Mouse (Mus musculus): Measurements from ENCODE around the gene Olfr11. TPM values are rescaled to one million over a fixed set of nuclear protein-coding genes. Genes with fewer than 3 reads are reported as not detected.

Gene Olfr11
- polyA plus RNA-seq (2015; fragmentation: Nextera tagmentation; extraction: Ambion mirVana) = not detected in 2 replicates

DNA sequence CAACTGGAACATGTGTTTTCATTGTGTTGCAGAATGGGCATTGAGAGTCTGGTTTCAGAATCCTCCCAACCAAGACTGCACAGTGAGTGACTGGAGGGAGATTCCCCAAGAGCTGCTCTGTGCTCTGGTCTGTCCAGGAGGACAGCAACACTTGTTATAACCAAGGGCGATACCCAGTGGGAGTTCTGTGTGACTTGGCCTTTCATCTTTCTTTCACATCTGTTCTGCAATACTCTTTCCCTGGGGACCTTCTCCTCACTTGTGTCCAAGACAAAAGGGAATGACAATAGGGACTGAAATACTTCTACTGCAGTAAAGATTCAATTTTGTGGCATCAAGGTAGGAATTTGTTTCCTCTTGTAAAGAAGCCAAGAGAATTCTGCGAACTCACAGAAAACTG lies at the start of gene Olfr11:
Gene Olfr11, minus strand, starts transcription at position 101 of the 400 bp plus-strand sequence.

DNA sequence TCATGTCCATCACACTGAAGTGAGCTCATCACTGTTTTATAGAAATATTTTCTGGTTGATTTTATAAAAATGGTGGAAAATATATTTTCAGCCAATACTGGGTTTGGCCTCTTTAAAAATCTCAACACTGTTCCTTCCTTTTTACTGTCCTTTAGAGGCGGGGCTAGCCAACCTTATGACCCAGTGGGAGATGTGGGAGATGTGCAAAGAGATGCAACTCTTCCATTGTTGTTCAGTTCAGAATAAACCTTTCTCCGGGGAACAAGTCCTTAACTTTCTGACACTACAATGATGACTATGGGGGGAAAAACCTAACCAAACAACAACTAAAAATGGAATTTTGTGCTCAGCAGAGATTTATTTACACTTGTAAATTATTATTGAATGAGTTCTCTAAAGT lies 35.0 kb upstream of the Olfr11 start, which contains the start of gene Olfr1360:
Gene Olfr1360, minus strand, starts transcription at position 101 of the 400 bp plus-strand sequence.

GRCm38 (mm10) chr13:21663286-21663685 lies 21.0 kb upstream of the Olfr11 start, which contains the start of gene Olfr1361:
Olfr1361 (minus strand) TSS chr13:21663386.

DNA sequence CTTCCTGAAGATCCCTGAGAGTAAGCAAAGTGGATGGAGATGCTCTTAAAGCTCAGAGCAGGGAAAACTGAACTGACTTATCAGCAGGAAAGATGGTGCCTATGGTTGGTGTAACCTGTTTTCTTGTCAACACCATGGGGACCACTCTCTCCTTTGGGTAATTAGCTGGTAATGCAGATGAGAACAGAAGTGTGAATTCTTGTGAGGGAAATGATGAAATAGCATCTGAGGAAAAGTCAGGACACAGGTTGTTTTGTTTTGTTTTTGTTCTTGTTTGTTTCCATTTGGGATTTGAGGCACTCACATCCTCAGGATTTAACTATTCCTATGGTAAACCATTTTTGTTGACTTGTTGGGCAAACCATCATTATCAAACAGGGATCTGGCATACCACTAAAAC lies 28.4 kb downstream of the Olfr11 start, which contains the start of gene Olfr1362:
Gene Olfr1362, minus strand, starts transcription at position 101 of the 400 bp plus-strand sequence.

Other genes starting within 250 kb of the Olfr11 start
- gene Zkscan3, start 239.8 kb downstream of the Olfr11 start, polyA plus RNA-seq (2015; fragmentation: Nextera tagmentation; extraction: Ambion mirVana) = 28.7 and 32.5 TPM in 2 replicates
- 0.68 and 0.95 TPM in 2 replicates for gene Pgbd1, start 201.5 kb downstream of the Olfr11 start, polyA plus RNA-seq (2015; fragmentation: Nextera tagmentation; extraction: Ambion mirVana)
- 15.1 and 17.5 TPM in 2 replicates for gene Zscan26, start 188.8 kb downstream of the Olfr11 start, polyA plus RNA-seq (2015; fragmentation: Nextera tagmentation; extraction: Ambion mirVana)
- 1.4 and 1.7 TPM in 2 replicates for gene Nkapl, start 174.0 kb downstream of the Olfr11 start, polyA plus RNA-seq (2015; fragmentation: Nextera tagmentation; extraction: Ambion mirVana)
- 1.5 and 2.0 TPM in 2 replicates for gene Zkscan4, start 163.6 kb downstream of the Olfr11 start, polyA plus RNA-seq (2015; fragmentation: Nextera tagmentation; extraction: Ambion mirVana)
- gene Gm10065, start 163.1 kb downstream of the Olfr11 start, polyA plus RNA-seq (2015; fragmentation: Nextera tagmentation; extraction: Ambion mirVana) = not detected in 2 replicates
- gene AK157302, start 147.3 kb downstream of the Olfr11 start, polyA plus RNA-seq (2015; fragmentation: Nextera tagmentation; extraction: Ambion mirVana) = 0.62 and 0.77 TPM in 2 replicates
- gene Gm11273, start 141.1 kb downstream of the Olfr11 start, polyA plus RNA-seq (2015; fragmentation: Nextera tagmentation; extraction: Ambion mirVana) = 11.8 and 13.2 TPM in 2 replicates
- gene Zkscan8, start 111.4 kb downstream of the Olfr11 start, polyA plus RNA-seq (2015; fragmentation: Nextera tagmentation; extraction: Ambion mirVana) = 2.4 TPM in 2 replicates
- 0.10 TPM in 1 of 2 replicates, not detected in the other for gene Olfr1366, start 99.7 kb downstream of the Olfr11 start, polyA plus RNA-seq (2015; fragmentation: Nextera tagmentation; extraction: Ambion mirVana)
- not detected in 2 replicates for gene Olfr1535, start 82.6 kb downstream of the Olfr11 start, polyA plus RNA-seq (2015; fragmentation: Nextera tagmentation; extraction: Ambion mirVana)
- not detected in 2 replicates for gene Olfr1364, start 60.8 kb downstream of the Olfr11 start, polyA plus RNA-seq (2015; fragmentation: Nextera tagmentation; extraction: Ambion mirVana)
- not detected in 2 replicates for gene Olfr1362, start 28.5 kb downstream of the Olfr11 start, polyA plus RNA-seq (2015; fragmentation: Nextera tagmentation; extraction: Ambion mirVana)
- gene Olfr1361, start 20.9 kb upstream of the Olfr11 start, polyA plus RNA-seq (2015; fragmentation: Nextera tagmentation; extraction: Ambion mirVana) = not detected in 2 replicates
- gene Olfr1360, start 34.9 kb upstream of the Olfr11 start, polyA plus RNA-seq (2015; fragmentation: Nextera tagmentation; extraction: Ambion mirVana) = not detected in 2 replicates
- gene Olfr1359, start 55.6 kb upstream of the Olfr11 start, polyA plus RNA-seq (2015; fragmentation: Nextera tagmentation; extraction: Ambion mirVana) = not detected in 2 replicates
- gene Hist1h2bl, start 73.6 kb upstream of the Olfr11 start, polyA plus RNA-seq (2015; fragmentation: Nextera tagmentation; extraction: Ambion mirVana) = 0.60 and 0.77 TPM in 2 replicates
- gene Hist1h2ai, start 73.9 kb upstream of the Olfr11 start, polyA plus RNA-seq (2015; fragmentation: Nextera tagmentation; extraction: Ambion mirVana) = 5.6 and 8.3 TPM in 2 replicates
- 1.9 and 3.5 TPM in 2 replicates for gene Hist1h3h, start 75.1 kb upstream of the Olfr11 start, polyA plus RNA-seq (2015; fragmentation: Nextera tagmentation; extraction: Ambion mirVana)
- 0.33 and 0.82 TPM in 2 replicates for gene Hist1h2bm, start 79.5 kb upstream of the Olfr11 start, polyA plus RNA-seq (2015; fragmentation: Nextera tagmentation; extraction: Ambion mirVana)
- 0.26 and 0.30 TPM in 2 replicates for gene Hist1h4j, start 92.5 kb upstream of the Olfr11 start, polyA plus RNA-seq (2015; fragmentation: Nextera tagmentation; extraction: Ambion mirVana)
- 1.0 TPM in 1 of 2 replicates, not detected in the other for gene Hist1h4k, start 108.0 kb upstream of the Olfr11 start, polyA plus RNA-seq (2015; fragmentation: Nextera tagmentation; extraction: Ambion mirVana)
- 2.8 and 9.7 TPM in 2 replicates for gene Hist1h2ak, start 111.3 kb upstream of the Olfr11 start, polyA plus RNA-seq (2015; fragmentation: Nextera tagmentation; extraction: Ambion mirVana)
- gene Hist1h2bn, start 111.6 kb upstream of the Olfr11 start, polyA plus RNA-seq (2015; fragmentation: Nextera tagmentation; extraction: Ambion mirVana) = 0.77 and 1.4 TPM in 2 replicates
- gene Hist1h1b, start 138.1 kb upstream of the Olfr11 start, polyA plus RNA-seq (2015; fragmentation: Nextera tagmentation; extraction: Ambion mirVana) = 5.9 and 8.9 TPM in 2 replicates
- gene Hist1h3i, start 140.9 kb upstream of the Olfr11 start, polyA plus RNA-seq (2015; fragmentation: Nextera tagmentation; extraction: Ambion mirVana) = 37.6 and 38.4 TPM in 2 replicates
- gene Hist1h2an, start 144.7 kb upstream of the Olfr11 start, polyA plus RNA-seq (2015; fragmentation: Nextera tagmentation; extraction: Ambion mirVana) = 1.5 and 2.4 TPM in 2 replicates
- 0.51 and 0.69 TPM in 2 replicates for gene Hist1h2bp, start 144.9 kb upstream of the Olfr11 start, polyA plus RNA-seq (2015; fragmentation: Nextera tagmentation; extraction: Ambion mirVana)
- 3.3 and 7.3 TPM in 2 replicates for gene Hist1h2bq, start 167.7 kb upstream of the Olfr11 start, polyA plus RNA-seq (2015; fragmentation: Nextera tagmentation; extraction: Ambion mirVana)
- not detected in 2 replicates for gene Hist1h2ao, start 167.9 kb upstream of the Olfr11 start, polyA plus RNA-seq (2015; fragmentation: Nextera tagmentation; extraction: Ambion mirVana)
- not detected in 2 replicates for gene Hist1h4m, start 169.2 kb upstream of the Olfr11 start, polyA plus RNA-seq (2015; fragmentation: Nextera tagmentation; extraction: Ambion mirVana)
- 2.6 and 3.1 TPM in 2 replicates for gene Hist1h4n, start 189.7 kb upstream of the Olfr11 start, polyA plus RNA-seq (2015; fragmentation: Nextera tagmentation; extraction: Ambion mirVana)
- gene Hist1h2ap, start 191.0 kb upstream of the Olfr11 start, polyA plus RNA-seq (2015; fragmentation: Nextera tagmentation; extraction: Ambion mirVana) = 1,124 and 1,146 TPM in 2 replicates
- 2.9 and 6.3 TPM in 2 replicates for gene Hist1h2br, start 191.2 kb upstream of the Olfr11 start, polyA plus RNA-seq (2015; fragmentation: Nextera tagmentation; extraction: Ambion mirVana)

Measured in skeletal muscle tissue, postnatal 0 days (tissue).